Mouse (Mus musculus) liver, postnatal 0 days (tissue): ENCODE results near the gene Gucy2c. TPM values are rescaled to one million over a fixed set of nuclear protein-coding genes. Genes with fewer than 3 reads are reported as not detected.
"Not testable (repeated sequence)": the region's sequence is repeated elsewhere in the genome, so short reads cannot be mapped to it uniquely, and the experiment has no call there.

Experiments
- ATAC-seq: fragments of 200-750 bp; cut with Nextera tagmentation; 2 replicates; pipeline ENCODE4 v1.8.0; 2017; ENCODE audit warnings: mild to moderate bottlenecking, moderate library complexity
- DNase-seq: peaks from one replicate; pipeline ENCODE4 v3.0.0-alpha.2; 2016
- H3K27ac ChIP-seq: fragments of 300-500 bp; sonication (generic); 2 replicates; pipeline ENCODE4 v1.5.1; 2014; ENCODE audit warnings: antibody characterized with exemption, moderate library complexity, mild to moderate bottlenecking, low read depth
- H3K27me3 ChIP-seq: fragments of 300-500 bp; sonication (generic); 2 replicates; pipeline ENCODE4 v1.6.1; 2014; ENCODE audit warnings: low read length, control low read depth, mixed read lengths; ENCODE audit not compliant: insufficient read depth
- H3K36me3 ChIP-seq: fragments of 300-500 bp; sonication (generic); replicated peaks from 2 replicates; pipeline ENCODE4 v1.6.1; 2014; ENCODE audit warnings: mild to moderate bottlenecking, control low read depth, low read length, moderate library complexity, mixed read lengths; ENCODE audit not compliant: insufficient read depth
- H3K4me1 ChIP-seq: fragments of 300-500 bp; sonication (generic); 2 replicates; pipeline ENCODE4 v1.6.1; 2014; ENCODE audit warnings: antibody characterized with exemption, mild to moderate bottlenecking, control low read depth; ENCODE audit not compliant: insufficient read depth
- H3K4me2 ChIP-seq: fragments of 300-500 bp; sonication (generic); 2 replicates; pipeline ENCODE4 v1.6.1; 2014; ENCODE audit warnings: low read depth, mild to moderate bottlenecking, low read length, moderate library complexity, mixed read lengths
- H3K4me3 ChIP-seq: fragments of 300-500 bp; sonication (generic); 2 replicates; pipeline ENCODE4 v1.5.1; 2014; ENCODE audit warnings: low read depth, low read length
- H3K9ac ChIP-seq: fragments of 300-500 bp; sonication (generic); replicated peaks from 2 replicates; pipeline ENCODE4 v1.6.1; 2014; ENCODE audit warnings: mild to moderate bottlenecking, moderate library complexity
- H3K9me3 ChIP-seq: fragments of 300-500 bp; sonication (generic); 2 replicates; pipeline ENCODE4 v1.6.1; 2016; ENCODE audit warnings: mild to moderate bottlenecking, control low read depth, low read length, mixed read lengths
- CTCF ChIP-seq: sonication (generic); IDR thresholded peaks from 2 replicates; pipeline ENCODE4 v1.5.1; 2016; ENCODE audit warnings: antibody characterized with exemption, low read depth
- EP300 ChIP-seq: IDR thresholded peaks from 2 replicates; pipeline ENCODE4 v1.6.1; 2016; ENCODE audit warnings: antibody characterized with exemption, low read depth, mild to moderate bottlenecking
- WGBS: fragments of 180-500 bp; shearing (Covaris S2); extraction: QIAGEN DNeasy Blood & Tissue Kit; methylation state at CpG from one replicate; pipeline ENCODE4 v1.1.7; 2014; ENCODE audit not compliant: insufficient replicate concordance; 5-methylcytosine and 5-hydroxymethylcytosine counted together
- polyA plus RNA-seq: library from polyadenylated mRNA; unstranded; fragments of >200 nt; fragmentation: Nextera tagmentation; extraction: Ambion mirVana; gene quantifications from 2 replicates; pipeline ENCODE4 v1.2.1, GENCODE M21; 2015

Gene Gucy2c
- polyA plus RNA-seq, 1 experiment from 2014 or later = 0.99 TPM

GRCm38 (mm10) chr6:136800710-136801109 is 19.1 kb upstream of the Gucy2c start:
- Histone ChIP-seq H3K4me3 (no peak overlapping the region), H3K36me3 (no peaks in the 10 kb centered on the region), H3K27me3 (no peaks in the 10 kb centered on the region), H3K4me2 (no peak overlapping the region), H3K9ac (no peak overlapping the region), H3K4me1 (peaks cover 17% of the 10 kb centered on the region), H3K9me3 (no peaks in the 10 kb centered on the region), H3K27ac (no peak overlapping the region)
- ATAC-seq = no peak
- TF ChIP-seq CTCF (no peak), EP300 (no peak)
- DNase-seq = no peak
- 89% methylated on average over 8 of the region's 8 CpGs for WGBS

GRCm38 (mm10) chr6:136797874-136798693 is 16.5 kb upstream of the Gucy2c start:
- DNase-seq = peak; percentile 39
- H3K9ac ChIP-seq = peak overlapping the region; percentile 62
- TF ChIP-seq EP300 = peak; percentile 72; the same call in 1 of the 2 replicates
- H3K36me3 ChIP-seq, H3K27me3 ChIP-seq, H3K9me3 ChIP-seq: not testable (repeated sequence)
- peak overlapping the region; percentile 86 for H3K27ac ChIP-seq
- peak; percentile 91 for ATAC-seq
- H3K4me1 ChIP-seq = peaks cover 18% of the 10 kb centered on the region
- 78% methylated on average over 3 of the region's 3 CpGs for WGBS
- peak overlapping the region; percentile 48 for H3K4me3 ChIP-seq
- peak overlapping the region; percentile 48 for H3K4me2 ChIP-seq

GRCm38 (mm10) chr6:136795850-136796249 is 14.3 kb upstream of the Gucy2c start:
- Histone ChIP-seq H3K4me2 (no peak overlapping the region), H3K4me3 (no peak overlapping the region), H3K27ac (no peak overlapping the region), H3K36me3 (no peaks in the 10 kb centered on the region), H3K9ac (no peak overlapping the region), H3K27me3 (no peaks in the 10 kb centered on the region), H3K4me1 (peaks cover 18% of the 10 kb centered on the region), H3K9me3 (no peaks in the 10 kb centered on the region)
- WGBS = 71% methylated on average over 6 of the region's 6 CpGs
- ATAC-seq = no peak
- no peak for DNase-seq
- TF ChIP-seq EP300 (no peak), CTCF (no peak)

- Histone ChIP-seq H3K4me1 (peaks cover 18% of the 10 kb centered on the region), H3K27ac (no peak overlapping the region), H3K9ac (no peak overlapping the region), H3K36me3 (no peaks in the 10 kb centered on the region), H3K4me3 (no peak overlapping the region), H3K4me2 (no peak overlapping the region), H3K27me3 (no peaks in the 10 kb centered on the region), H3K9me3 (no peaks in the 10 kb centered on the region)
- TF ChIP-seq EP300 = peak; percentile 71
- TF ChIP-seq CTCF = no peak
- ATAC-seq = no peak
- 58% methylated on average over 1 of the region's 1 CpGs for WGBS
- no peak for DNase-seq
These were observed 13.5 kb upstream of the Gucy2c start for GRCm38 (mm10) chr6:136795110-136795509.

- Histone ChIP-seq H3K9ac (peak overlapping the region; percentile 59), H3K27me3 (no peaks in the 10 kb centered on the region), H3K4me1 (peaks cover 18% of the 10 kb centered on the region), H3K27ac (no peak overlapping the region), H3K4me3 (peak overlapping the region; percentile 51), H3K36me3 (no peaks in the 10 kb centered on the region), H3K9me3 (no peaks in the 10 kb centered on the region), H3K4me2 (peak overlapping the region; percentile 77)
- ATAC-seq (no peak), DNase-seq (peak; percentile 32)
- TF ChIP-seq CTCF (no peak), EP300 (no peak)
- WGBS = 1% methylated on average over 21 of the region's 24 CpGs
These were observed 12.4 kb upstream of the Gucy2c start for GRCm38 (mm10) chr6:136793831-136794525.

GRCm38 (mm10) chr6:136792884-136793758 is 11.6 kb upstream of the Gucy2c start:
- H3K36me3 ChIP-seq = no peaks in the 10 kb centered on the region
- H3K4me3 ChIP-seq = peak overlapping the region; percentile 51
- no peak overlapping the region for H3K27ac ChIP-seq
- H3K9ac ChIP-seq = peak overlapping the region; percentile 59; the same call in 1 of the 2 replicates
- H3K4me2 ChIP-seq = peak overlapping the region; percentile 77
- ATAC-seq = no peak
- TF ChIP-seq EP300 = no peak
- no peak for TF ChIP-seq CTCF
- no peaks in the 10 kb centered on the region for H3K27me3 ChIP-seq
- DNase-seq = no peak
- WGBS = 26% methylated on average over 16 of the region's 16 CpGs
- peaks cover 18% of the 10 kb centered on the region for H3K4me1 ChIP-seq
- H3K9me3 ChIP-seq = no peaks in the 10 kb centered on the region
